Mouse (Mus musculus) kidney, postnatal 25 days (tissue): Measurements from ENCODE around the gene Nmrk1.

Source experiments
- DNase-seq, 2 experiments: peaks; one replicate each; pipeline ENCODE4 v3.0.0; 2021; ENCODE audit warnings: mixed read lengths in 2 of 2

The Nmrk1 gene

DNA sequence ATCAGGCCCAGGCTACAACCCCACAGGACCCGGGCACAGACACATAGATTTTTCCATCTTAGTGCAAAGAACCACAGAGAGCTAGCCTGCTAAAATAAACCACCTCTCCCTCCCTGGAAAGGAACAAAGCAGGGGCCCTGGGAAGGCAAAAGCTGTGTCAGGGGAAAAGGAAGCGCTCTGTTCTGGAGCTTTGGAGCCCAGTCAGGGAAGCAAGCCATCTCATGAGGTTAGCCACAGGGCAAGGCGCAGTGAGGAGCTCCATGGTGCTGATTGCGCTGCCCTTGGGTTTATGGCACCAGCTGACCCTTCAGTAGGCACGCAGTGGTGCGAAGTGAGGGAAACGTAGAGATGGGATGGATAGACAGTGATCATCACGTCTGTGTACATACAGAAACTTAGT lies 22.6 kb downstream of the Nmrk1 start:
- no peak for DNase-seq

DNA sequence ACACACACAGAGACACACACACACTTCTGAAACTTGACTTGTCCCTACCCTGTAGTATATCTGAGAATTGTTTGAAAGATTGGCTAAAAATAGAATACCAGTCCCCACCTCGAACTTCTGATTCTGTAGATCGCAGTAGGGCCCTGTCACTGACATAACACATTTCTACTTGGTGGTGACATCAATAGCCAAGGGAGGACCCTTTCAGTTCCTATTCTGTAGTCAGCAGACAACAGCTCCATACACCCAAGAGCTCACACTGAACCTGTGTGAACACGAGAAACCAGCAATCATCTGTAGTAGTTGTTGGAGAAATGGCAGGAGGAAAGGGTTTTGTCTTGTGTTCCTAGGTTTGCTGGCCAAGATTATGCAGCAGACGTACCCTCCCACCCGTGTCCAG lies 23.2 kb downstream of the Nmrk1 start:
- DNase-seq: no peak

DNA sequence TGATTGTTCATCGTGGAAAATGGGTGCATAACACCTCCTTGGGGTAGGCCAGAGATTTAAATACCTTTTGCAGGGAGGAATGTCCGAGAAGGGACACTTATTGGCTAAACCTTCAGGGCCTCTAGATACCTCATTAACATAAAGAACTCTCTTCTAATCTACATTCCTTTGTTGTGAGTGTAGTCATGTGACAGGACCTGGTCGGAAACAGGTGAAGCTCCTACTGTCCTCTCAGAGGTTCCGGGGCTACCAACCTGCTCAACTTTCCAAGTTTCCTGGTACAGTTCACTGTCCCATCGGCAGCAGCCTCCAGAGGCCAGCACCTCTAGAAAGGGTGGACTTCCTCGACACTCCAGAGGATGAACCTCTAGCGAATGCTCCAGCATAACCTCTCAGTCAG lies 24.2 kb downstream of the Nmrk1 start:
- no peak for DNase-seq

DNA sequence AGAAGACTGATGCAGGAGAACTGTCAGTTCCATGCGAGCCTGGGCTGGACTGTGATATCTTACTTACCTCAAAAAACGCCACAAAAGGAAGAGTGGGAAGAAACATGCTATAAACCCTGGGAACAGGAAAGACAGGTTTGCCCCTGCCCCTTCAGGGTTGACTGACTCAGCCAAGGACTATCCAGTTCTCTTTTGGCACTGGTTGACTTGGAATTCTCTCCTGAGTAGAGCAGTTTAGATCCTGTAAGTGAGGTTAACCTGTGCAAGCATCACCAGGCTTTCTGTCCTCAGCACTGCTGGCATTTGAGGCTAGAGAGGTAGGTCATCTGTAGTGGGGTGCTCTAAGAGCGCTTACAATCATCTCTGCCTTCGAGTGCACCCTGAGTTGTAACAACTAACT lies 26.7 kb downstream of the Nmrk1 start:
- no peak for DNase-seq

DNA sequence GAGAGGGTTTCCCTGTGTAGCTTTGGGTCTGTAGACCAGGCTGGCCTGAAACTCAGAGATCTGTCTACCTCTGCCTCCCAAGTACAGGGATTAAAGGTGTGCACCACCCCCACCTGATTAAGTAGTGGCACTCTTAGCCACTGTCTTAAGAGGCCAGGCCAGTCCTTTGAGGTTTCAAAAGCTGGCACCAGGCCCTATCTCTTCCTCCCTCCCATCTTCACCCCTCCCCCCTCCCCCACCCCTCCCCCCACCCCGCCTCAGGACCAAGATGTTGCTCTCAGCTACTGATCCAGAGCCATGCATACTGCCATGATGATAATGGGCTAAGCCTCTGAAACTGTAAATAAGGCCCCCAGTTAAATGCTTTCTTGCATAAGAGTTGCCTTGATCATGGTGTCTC lies 27.6 kb downstream of the Nmrk1 start:
- no peak for DNase-seq

DNA sequence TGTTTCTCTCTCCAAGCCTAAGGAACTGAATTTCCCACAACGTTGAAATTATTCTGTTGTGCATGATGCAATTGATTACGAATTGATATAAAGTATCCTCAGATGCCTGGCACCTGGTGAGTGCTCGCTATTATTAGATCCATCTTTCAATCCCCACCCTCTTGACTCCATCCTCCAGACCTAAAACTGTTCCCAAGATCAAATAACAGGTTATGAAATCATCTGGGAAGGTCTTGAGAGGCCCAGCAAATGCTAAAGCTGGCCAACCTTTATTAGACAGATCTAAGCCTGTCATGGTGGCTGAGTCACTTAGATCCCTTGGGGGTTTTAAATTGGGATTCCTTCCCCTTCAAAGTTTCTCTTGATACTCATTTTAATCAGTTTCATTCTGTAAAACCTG lies 28.7 kb downstream of the Nmrk1 start:
- DNase-seq: no peak

DNA sequence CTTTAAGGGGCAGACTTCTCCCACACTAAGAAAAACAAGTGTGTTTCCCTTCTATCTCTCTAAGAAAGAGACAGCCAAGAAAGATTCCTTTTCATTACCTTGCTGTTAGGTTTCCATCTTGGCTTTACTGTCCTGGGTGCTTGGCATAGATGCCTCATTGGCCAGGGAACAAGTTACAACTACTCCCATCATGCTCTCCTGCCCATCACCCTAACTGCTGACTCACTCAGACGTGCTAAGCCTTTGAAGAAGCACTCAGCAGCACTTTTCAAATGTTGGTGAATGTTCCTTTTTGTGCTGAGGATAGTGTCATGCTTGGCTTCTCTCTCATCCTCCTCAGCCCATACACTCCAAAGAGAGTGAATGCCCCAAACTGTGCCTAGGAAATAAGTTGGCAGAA lies 29.9 kb downstream of the Nmrk1 start:
- DNase-seq: no peak

DNA sequence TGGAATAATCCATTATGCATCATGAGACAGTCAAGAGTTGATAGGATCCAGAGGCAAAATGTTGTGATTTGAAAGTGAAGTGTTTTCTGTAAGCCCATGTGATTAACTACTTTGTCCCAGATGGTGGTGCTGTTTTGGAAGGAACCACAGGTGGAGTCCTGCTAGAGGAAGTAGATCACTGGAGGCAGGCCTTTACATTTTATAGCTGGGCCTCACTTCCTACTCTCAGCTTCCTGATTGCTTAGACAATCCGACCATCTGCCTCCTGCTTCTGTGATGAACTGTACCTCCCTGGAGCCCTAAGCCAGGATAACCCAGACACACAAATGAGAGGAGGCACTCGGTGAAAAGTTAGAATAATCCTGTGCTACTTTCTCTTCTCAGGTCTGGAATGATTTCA lies 32.2 kb downstream of the Nmrk1 start:
- DNase-seq: no peak

DNA sequence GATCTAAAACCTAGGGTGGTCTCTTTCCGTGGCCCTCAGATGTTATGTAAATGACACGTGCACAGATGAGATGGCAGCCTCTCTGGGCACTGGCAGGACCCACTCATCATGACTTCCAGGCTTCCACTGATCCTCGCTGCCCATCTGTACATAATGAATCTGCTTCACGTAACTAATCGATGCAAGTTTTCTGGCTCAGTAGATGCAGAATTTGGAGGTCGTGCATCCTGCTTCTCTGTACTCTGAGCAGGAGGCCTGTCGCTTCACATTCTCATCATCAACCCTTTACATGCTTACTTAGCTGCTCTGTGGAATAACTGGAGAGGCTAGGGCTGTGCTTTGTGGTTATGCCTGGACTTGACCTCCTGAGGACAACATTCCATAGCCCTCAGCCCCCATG lies 35.2 kb downstream of the Nmrk1 start:
- no peak for DNase-seq

DNA sequence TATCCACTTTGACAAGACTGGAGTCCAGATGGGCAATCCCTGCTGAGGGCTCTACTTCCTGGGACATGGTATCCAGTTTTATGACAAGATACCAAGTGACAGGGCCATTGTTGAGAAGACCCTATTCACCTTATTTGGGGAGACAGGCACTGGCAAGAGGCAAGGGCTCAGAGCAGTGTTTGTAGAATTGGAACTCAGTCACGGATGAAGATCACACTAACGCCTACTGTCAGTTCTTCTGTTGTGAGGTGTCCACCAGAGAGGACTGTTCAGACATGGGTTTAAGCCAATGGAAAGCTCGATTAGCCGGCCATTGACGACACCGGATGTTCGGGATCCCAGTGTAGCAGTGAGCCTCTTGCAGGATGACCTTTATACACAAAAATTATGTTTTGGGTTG lies 37.8 kb downstream of the Nmrk1 start:
- no peak for DNase-seq

DNA sequence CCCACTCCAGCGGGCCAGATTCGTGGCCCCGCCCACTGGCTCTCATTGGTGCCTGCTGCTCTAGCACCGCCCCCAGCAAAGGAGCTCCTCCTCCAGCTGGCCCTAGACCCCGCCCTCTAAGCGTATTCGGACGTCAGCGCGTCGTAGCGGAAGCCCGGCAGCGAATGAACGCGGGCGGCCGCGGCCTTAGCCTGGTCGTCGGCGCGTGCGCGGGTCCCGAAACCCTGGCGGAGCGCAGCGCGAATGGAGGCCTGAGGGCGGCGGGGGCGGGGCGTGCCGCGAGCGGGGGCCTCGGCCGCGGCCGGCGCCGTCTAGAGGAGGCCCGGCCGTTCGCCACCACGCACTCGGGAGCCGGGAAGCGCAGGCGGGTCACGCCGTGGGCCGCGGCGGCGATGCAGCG lies 38.9 kb downstream of the Nmrk1 start, which contains the start of gene Carnmt1:
Gene Carnmt1, plus strand, starts transcription at position 157 of the 400 bp plus-strand sequence.
- peak; percentile 99 for DNase-seq

DNA sequence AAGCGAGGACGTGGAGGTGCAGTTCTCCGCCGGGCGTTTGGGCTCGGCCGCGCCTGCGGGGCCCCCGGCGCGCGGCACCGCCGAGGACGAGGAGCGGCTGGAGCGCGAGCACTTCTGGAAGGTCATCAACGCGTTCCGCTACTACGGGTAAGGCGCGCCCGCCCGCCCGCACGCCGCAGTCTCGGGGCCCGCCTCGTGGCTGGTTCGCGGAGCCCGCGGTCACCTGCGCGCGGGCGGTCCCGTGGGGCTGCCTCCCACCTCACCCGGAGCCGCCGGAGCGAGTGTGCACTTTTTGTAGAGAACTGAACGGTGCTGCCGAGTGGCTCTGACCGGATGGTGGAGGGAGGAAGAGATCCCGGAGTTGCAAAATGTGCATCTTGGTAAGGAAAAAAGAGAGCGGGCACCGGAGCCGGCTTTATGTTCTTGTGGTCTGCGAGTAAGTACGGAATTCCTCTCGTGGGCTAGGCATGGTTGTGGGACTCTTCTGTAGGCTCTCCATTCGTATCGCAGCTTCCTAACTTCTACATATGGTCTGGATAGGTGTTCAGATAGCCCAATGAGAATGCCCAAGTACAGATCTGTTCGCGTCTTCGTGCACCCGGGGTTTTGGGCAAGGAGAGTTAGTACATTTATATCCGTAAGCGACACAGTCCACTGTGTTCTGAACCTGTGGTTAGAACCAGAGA lies 39.4 kb downstream of the Nmrk1 start:
- peak; percentile 31 to 63 for DNase-seq

DNA sequence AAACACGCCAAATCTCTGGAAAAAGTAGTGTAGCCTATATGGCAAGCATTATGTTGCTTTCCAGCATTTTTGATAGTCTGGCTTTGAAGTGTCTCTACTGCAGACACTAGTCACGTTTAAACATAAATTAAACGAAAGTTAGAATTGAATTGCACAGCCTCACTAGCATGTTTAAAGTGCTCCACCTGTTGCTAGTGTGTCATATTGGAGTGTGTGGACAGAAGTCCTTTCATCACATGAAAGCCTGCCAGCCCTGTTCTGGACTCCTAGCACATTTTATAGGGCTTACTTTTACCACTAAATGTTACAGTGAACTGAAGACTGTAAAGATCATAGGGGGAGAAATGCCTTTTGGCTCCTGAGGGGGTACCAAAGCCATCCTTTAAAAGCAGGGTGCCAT lies 40.7 kb downstream of the Nmrk1 start:
- no peak for DNase-seq

DNA sequence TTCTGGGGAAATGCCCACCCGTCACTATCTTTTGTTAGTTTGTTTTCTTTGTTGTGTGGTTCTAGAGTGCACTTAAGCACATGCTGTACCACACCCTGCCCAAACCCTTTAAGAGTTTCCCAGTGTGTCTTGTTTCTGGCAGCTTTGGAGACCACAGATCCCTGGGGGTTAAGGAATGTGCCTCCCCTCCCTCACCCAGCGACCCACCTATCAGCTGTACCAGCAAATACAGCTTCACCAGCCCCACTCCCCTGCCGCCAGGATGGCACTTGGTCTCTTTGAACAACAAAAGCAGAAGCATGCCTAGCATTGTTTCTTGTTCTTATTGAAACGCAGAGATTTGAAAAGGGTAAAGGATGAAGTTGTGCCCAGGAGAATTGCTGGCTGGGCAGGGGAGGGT lies 41.4 kb downstream of the Nmrk1 start:
- no peak for DNase-seq

DNA sequence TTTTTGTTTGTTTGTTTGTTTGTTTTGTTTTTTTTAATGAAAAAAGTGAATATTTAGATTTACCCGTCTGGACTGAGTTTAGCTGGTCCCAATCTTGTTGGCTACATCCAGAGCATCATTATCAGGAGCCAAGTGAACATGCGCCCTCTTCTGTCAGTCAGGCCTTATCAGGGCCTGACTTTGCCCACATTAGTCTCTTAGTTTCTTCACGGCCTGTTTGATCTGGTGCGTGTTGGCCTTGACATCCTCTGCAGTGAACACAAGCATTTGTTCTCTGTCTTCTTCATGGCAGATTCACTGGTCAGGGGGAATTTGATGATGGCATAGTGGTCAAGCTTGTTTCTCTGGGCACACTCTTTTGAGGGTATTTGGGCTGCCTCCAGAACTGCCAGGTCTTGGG lies 50.4 kb downstream of the Nmrk1 start:
- DNase-seq: no peak

DNA sequence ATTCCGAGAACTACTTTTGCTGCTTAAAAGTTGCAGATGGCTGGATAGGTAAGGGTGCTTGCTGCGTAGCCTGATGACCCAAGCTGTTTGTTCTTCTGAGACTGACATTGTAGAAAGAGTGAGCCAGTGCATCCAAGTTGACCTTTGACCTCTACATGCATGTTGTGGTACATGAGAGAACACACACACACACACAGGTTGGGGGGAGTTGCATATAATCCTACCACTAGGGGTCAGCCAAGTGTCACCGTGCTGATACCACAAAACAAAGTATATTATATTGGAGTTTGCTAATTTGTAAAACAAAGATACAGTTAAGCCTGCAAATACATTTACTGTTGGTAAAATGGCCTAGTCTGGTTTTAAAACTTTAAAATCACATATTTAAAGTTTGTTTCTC lies 55.8 kb downstream of the Nmrk1 start:
- DNase-seq: peak in 1 of 2 experiments; percentile 64

DNA sequence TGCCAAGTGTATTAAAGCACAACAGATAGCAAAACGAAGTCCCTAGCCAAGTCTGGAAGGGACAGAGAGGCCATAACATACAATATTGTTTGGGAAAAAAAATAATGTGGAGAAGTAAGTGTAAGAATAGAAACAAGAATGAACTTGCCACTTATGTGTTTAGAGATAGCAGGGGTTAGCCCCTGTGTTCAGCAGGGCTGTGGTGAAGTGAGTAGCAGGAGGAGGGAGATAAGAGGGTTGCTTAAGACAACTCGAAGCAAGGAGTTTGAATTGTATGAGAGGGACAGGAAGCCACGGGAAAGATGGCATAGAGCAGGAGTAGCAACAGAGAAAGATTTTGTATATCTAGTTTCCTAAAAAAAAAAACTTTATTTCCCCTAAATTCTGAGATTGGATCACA lies 60.4 kb downstream of the Nmrk1 start:
- no peak for DNase-seq

DNA sequence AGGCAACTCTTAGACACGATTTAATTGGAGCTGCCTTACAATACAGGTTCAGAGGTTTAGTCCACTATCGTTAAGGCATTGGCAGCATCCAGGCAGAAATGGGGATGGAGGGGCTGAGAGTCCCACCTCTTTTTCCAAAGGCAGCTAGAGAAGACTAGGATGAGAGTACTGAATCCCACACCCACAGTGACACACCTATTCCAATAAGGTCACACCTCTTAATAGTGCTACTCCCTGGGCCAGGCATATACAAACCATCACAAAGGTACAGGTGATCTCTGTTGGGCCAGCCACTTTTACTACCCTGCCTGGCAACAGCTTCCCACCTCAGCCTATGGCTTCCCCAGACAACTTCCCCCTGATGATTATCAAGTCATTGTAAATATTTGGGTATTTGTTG lies 61.0 kb downstream of the Nmrk1 start:
- DNase-seq: no peak

DNA sequence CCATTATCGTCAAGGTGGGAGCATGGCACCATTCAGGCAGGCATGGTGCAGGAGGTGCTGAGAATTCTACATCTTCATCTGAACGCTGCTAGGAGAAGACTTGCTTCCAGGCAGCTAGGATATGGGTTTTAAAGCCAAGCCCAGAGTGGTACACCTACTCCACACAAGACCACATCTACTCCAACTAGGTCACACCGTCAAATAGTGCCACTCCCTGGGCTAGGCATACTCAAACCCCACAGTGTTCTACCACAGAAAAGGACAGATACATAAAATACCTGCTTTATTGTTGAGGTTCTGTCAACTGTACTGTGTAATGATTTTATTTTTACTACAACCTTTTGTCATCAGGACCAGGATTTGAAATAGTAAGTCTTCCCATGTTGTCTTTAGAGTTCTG lies 63.4 kb downstream of the Nmrk1 start:
- DNase-seq: no peak

DNA sequence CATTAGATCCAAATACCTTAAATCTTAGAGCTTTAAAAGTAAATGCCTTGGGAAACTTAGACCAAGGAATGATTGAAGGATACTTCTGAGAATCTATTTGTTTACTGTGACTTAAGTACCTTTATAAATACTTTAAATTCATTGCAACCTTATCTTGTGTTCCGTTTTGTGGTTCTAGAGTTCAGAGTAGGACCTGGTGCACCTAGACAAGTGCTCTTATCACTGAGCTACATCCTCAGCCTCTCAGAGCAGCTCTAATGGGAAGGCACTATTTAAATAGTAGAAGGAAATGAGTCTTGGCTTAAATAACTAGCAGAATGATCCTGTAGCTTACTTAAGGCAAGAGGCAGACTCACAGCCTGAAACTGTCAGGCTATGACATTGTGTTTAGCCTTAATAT lies 63.8 kb downstream of the Nmrk1 start:
- DNase-seq: no peak
